Mouse (Mus musculus) B cell, adult 2 months (primary cell): ENCODE data around the gene Slamf6.

Experiments
- DNase-seq, 2 experiments: peaks; one replicate each; pipeline ENCODE4 v3.0.0; 2022

Slamf6 gene

DNA sequence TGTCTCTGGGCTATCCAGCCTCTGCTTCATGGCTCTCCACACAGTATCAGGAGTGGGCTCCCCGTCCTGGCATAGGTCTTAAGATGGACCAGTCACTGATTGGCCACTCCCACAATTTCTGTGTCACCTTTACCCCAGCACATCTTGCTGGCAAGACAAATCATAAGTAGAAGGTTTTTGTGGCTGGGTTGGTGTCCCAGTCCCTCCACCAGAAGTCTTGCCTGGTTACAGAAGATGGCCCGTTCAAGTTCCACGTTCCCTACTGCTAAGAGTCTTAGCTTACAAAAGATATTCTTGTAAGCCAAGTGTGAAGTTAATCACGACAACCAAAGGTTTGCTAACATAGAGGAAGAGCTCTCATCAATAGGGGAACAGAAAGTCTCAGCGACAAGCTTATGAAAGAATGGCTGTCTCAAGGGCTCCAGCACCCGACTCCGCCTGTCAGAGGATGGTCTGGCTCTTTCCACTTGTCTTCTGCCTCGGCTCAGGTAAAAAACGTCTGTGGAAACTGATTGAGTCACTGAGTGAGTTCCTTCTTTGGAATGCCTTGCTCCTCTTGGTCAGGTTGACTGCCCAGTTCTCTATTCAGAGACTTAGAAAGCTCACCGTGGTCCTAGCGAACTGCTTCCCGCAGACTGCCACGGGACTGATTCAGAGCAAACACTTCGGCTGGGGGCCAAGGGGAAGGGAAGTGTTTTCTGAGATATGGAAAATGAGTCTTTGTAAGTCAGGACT is at the start of gene Slamf6:
Gene Slamf6, plus strand, starts transcription at position 211 of the 735 bp plus-strand sequence.
- DNase-seq = peak; percentile 75

DNA sequence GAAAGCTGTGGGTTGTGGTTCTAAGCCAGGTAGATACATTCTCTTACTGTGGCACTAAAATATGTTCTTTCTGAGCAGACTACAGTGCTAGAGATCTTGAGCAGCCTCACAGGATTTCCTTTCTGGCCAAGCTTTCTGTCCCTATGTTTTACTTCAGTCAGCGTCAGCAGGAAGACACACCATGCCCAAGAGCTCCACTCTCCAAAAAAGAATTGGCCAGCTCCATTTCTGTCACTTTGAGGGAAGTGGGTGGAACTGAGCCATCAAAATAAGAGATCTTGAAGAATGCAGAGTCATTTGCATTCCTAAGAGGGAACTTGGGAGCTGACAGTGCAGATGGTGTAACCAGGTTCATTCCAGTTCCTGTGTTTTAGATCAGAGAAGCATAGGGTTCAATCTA is 30.3 kb upstream of the Slamf6 start:
- no peak for DNase-seq

DNA sequence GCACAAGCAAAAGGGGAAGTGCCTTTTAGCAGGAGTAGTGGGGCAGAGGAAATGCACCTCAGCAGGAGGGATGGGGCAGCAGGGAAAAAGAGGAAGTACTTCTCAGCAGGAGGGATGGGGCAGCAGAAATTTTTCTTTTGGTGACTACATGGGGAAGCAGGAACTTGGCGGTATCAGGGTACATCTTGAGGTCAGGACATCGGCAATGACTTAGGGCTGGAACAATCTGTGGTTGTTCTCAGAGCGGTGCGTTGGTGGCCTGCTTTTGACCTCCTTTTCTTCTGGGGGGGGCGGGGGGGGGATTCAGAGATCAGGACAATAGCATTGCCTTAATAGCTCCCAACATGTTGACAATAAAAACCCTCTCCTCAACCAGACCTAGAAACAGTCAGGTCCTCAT is 22.0 kb upstream of the Slamf6 start, which contains the start of gene Gm10521:
Gene Gm10521, plus strand, starts transcription at position 301 of the 400 bp plus-strand sequence.
- DNase-seq = peak; percentile 41 to 46

DNA sequence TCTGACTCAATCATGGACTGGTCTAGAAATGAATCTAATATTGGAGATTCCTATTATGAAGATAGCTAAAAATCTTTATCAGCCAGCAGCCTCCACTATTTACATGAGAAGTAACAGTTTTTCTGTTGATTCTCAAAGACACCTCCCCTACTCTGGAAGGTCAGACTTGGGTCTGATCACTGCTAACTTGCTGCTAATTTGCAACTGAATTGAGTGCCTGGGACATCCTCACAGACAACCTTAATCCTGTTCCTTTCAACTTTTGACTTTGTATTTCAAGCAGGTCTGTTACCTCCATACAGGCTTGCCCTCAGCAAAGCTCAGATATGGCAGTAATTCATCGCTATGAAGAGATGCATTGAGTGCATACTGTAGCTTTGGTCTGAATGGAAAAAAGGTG is 13.3 kb upstream of the Slamf6 start:
- DNase-seq = no peak

DNA sequence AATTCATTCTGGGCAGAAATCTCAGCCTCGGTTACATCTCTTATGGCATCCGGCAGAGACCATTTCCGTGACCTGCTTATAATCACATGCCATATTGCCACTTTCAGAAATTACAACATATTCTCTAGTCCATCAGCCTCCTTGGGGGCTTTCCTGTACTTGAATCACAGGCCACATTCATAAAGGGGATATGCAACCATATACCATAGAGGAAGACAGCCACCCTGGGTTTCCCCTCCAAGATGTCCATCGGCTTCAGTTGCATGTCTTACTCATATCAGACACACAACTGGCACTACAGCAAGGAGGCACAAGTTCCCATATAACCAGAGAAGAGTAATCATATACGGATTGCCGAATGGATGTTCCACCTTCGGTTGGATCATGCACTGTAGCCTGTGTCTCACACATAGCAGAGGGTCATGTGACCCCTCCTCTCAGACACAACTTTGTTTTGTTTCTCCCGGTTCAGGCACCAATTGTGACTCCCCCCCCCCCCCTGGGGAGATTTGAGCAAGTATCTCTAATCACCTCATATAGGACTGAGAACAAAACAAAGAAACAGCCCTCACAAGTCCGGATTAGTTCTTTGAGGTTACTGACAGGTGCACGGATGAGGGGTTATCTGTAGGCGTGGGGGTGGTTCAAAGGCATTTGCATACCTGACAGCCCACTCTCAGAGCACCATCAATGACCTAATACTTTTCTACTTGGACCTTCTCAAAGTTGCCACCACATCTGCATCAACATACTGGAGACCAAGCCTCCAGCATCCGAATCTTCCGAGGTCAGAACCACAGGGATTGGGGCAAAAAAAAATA is 1.5 kb upstream of the Slamf6 start:
- peak; percentile 72 to 76 for DNase-seq

DNA sequence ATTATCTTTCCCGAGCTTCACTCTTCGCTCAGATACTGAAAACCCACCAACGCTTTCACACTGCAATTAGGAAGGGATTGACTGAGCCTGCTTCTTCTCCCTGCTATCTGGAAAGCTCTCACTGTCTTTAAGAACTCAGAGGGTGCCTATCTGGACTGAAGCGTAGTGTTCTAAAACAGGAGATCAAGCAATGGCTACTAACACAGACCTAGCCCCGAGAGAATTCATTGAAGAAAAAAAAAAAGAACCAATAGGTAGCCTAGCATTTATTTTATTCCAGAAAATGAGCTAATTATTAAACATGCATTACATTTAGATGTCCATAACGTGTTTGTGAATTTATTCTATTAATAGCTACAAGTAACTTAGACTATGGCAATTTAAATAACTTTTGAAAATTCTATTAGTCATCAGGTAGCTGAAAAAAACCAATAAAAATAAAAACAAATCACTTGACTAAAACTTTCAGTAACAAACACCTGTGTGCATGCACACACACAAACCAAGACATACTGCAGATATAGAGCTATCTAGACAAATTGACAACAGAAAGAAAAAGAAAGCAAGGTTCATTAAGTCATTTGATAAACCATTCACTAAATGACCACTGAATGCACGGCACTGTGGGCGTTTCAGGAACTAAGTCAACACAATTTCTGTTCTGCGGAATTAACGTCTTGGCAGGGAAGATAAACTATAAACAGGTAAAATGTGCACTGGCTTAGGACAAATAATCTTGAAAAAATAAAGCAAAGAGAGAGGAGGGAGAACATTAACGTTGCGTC is 1.0 kb downstream of the Slamf6 start:
- DNase-seq = peak; percentile 19 to 21

DNA sequence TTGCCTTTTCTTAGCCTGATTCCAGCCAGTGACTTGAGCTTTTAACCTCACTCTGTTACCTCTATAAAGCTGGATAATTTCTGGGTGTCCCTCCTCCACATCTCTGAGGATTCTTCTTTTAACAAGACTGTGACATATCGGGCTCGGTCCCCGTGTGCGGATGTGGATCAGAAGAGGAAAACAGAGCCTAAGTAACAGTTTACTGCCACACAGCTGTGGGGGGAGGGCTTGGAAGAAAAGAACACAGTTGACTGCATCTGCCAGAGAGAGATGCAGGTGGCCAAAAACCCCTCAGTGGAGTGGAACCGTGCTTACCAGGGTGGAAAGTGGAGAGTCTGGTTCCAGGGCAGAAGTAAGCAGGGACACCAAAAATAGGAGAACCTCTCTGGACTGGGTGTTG is 1.9 kb downstream of the Slamf6 start:
- DNase-seq = peak; percentile 41 to 43

DNA sequence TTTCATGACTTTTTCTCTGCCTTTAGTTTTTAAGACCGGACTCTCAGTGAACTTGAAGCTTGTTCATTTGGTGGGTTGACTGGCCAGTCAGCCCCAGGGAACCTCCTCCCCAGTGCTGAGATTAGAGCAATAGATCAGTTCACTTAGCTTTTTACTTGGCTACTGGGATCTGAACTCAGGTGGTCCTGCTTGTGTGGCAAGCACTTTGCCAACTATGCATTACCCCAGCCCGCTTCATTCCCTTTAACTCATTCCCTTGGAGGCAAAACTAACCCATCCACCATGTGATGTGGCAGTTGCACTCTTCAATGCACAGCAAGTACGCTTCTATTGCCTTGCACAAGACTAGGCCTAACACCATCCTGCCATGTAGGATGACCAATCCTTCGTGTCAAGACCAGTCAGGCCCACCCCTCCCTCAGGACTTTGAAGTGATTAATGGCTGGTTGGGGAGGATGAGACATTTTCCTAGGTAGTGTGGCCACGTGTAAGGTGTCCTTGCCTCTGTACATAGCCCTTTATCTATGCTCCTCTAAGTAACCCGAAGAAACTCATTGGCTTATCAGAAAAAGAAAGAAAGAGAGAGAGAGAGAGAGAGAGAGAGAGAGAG is 2.7 kb downstream of the Slamf6 start:
- DNase-seq = peak in 1 of 2 experiments; percentile 15

DNA sequence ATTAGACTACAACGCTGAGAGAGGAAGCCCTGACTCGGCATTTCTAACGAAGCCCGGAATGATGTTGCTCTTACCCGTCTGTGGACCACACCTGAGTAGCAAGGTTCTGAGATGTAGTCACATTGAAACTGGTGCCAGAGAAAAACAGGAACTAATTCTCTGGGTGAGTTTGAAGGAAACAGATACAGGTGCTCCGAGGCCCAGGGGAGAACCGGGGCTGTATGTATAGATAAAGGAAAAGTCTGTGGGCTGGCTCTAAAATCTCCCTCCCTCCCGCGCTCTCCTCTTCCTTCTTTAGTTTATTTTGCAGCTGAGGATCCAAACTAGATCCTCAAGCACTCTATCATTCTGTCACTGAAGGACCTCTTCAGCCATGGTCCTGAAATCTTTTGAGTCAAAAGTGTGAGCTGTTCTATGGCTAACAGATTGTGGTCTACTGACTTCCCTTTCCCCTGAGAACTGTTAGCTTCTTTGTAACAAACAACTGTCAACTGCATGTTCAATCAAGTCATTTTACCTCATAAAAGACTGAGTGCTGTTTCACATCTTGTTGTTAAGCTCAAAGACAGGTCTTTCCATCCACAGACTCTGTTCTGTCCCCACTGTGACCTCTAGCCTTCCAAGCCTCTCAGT is 3.8 kb downstream of the Slamf6 start:
- DNase-seq = peak; percentile 76 to 80

DNA sequence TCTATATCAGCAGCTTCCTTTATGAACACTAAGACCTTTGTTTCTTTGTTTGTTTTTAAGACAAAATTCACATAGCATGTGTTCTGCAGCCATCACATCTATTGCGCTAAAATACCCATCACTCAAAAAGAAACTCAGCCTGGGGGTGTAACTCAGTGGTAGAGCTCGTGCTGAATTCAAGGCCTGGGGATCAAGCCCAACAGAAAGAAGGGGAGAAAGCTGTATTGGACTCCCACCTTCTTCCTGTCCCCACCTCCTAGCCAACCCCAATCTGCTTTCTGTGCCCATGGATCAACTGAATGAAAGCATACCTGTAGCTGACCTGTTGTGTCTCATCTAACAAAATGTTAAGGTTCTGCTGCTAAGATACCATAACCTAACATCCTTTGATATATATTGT is 4.3 kb downstream of the Slamf6 start:
- no peak for DNase-seq

DNA sequence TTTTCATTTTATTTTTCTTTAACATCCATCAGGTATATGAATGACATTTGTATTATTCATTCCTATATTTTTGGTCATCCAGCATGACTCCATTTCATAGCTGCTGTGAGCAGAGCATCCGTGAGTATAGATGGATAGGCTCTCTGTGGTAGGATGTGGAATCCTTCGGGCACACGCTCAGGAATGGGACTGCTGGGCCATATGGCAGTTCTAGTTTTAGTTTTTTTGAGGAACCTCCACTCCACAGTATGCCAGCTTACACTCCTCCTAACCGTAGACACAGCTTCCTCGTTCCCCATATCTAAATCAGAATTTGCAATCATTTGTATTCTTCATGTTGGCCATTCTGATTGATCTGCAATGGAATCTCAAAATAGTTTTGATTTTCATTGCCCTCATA is 5.5 kb downstream of the Slamf6 start:
- no peak for DNase-seq

DNA sequence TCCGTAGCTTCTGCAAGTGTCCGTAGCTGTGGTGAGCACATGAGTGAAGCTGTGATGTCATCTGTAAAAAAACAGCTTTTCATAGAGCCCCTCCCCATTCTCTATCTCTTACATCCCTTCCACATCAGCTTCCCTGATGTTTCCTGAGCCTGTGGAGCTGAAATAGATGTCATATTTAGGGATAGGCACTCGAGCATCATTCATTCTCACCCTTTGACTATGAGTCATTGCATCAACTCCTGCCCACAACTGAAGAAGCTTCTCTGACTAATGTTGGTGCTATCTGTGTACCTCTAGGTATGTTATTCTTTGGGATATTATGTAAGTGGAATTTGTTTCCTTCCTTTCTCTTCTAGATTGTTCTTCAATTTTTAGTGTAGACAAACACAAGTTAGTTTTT is 7.6 kb downstream of the Slamf6 start:
- DNase-seq = no peak

DNA sequence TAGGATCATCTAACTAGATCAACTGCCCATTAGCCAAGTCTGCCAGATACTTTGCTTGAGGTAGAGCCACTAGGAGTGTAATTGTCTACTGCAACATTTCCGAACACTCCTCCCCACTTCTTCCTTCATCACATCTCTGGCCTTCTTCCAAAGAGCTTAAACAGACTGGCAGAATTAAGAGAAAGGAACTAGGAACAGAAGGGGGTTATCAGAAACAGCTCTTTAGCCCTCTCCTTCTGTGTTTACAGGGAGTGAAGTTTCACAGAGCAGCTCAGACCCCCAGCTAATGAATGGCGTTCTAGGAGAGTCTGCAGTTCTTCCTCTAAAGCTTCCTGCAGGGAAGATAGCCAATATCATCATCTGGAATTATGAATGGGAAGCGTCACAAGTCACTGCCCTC is 16.5 kb downstream of the Slamf6 start:
- DNase-seq = no peak

DNA sequence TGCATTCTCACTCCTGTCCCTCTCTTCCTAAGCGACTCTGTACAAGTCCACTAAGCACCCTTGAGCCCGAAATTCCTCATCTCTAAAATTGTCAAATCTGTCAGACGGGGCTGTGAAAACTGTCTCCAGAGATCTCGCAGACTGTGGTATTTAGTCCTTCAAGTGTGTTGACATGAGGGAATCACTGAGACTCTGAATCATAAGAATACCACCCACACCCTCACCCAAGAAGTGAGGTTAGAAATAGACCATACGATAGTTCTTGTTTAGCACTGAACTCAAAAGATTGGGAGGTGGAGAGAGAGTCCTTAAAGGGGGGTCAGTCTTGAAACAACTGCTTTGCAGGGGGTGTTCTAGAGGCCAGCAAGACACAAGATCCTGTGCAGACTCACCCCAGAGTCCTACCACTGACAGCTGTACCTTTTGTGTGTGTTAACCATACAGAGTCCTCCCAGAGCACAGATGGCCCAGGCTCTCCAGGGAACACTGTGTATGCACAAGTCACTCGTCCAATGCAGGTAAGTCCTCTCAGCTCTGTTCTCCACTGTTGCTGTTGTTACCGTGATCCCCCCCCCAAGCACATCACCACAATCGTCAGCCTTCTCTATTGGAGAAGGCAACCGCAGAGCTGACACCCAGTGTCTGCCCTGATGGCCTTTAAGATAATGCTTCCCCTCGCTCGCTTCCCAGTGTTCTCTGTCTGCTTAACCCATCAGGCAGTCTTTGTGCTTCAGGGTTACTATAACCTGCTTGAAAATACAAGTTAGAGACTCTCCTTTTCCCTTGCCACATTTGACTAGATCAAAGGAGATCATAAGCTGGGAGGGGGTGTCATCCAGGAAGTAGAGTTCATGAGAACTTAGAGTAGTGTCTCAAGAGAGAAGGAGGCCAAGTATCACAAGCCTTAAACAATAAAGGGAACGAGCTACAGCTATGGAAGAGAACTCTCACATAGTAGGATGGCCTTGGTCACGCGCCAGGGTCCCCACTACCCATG is 21.9 kb downstream of the Slamf6 start:
- DNase-seq = no peak

DNA sequence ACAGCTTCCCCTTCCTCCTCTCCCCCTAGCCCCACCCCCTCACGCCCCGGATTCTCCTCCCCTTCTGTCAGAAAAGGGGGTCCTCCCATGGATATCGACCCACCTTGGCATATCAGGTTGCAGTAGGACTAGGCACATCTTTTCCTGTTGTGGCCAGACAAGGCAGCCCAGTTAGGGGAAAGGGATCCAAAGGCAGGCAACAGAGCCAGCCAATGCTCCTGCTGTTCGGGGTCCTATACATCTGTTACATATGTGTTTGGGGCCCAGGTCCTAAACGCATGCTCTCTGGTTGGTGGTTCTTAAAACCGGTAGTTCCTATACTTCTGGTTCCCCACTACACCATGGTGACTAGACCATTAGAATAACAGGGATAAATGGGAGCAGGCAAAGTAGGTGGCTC is 23.3 kb downstream of the Slamf6 start:
- no peak for DNase-seq

DNA sequence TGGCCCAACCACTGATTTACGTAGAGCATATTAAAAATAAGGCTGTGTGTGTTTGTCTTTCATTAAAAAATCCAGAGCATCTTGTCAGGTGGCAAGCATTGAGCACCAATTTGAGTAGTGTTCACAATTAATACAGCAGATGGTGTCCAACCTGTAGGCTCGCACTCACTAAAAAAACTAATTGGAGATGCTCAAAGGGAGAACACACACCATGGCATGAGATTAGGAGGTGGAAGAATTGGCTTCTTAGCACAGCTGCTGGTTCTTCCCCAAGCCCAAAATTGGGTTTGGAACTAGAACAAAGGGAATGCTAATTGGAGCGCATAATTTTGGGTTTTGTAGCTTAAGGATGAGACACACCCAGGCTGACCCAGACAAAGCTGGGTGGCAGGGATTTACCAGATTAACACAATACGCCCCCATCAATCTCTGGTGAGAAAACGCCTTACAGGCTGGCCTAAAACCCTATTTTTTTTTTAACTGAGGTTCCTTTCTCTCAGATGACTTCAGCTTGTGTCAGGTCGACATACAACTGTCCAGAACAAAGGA is 29.2 kb downstream of the Slamf6 start:
- DNase-seq = no peak

DNA sequence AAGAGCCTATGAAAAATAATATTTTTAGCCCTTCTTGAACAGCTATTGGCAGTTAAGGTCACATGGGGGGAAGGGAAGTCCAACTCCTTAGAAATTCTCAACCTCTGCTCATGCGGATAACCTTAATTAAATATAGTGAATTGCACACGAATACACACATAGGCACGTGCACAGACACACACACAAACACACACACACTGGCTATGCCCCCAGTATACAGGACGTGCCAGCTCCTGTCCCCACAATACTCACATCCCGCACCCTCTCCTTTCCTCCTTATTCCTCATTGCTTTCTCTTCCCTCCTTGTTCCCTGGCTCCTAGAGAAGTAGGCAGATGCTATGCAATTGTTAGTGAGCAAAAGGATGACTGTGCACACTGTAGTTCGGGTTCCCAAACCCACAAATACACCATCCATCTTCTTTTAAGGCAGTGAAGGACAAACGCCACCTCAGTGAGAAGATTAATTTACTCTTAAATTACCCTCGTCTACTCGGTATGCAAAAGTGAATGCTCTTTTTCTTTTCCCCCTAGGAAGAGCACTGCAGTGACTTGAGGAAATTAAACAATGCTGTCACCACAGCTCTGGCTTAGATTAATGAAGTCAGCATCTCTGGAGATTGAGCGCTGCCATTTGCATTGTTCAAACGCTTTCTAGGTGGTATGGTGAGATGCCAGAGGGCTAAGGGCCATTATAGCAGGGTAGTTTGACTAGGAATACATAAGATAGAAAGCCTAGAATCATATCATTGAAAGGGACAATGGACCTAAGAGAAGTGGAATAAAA is 31.0 kb downstream of the Slamf6 start:
- DNase-seq = no peak

DNA sequence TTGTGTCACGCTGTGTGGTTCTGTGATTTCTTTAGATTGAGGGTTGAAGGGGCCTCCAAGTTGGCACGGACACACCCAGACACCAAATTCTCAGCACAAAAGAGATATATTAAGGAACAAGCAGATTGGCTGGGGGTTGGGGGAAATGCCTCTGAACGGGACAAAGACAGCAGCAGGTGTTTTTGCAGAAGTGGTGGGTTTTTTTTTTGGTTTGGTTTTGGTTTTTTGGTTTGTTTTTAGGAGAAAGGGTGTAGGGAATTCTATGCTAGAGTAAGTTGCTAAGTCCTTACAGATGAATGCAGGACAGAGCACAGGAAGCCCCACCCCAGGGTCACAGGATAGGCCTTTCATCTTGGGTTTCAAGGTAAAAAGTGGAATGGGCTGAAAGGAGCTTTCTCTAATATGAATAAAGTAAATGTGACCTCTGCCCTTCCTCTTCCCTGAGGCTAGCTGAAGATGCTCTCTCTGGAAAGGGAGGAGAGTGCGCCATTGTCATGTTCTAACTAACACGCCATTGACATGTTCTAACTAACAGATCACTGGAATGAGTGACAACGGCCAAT is 31.7 kb downstream of the Slamf6 start:
- DNase-seq = peak; percentile 25 to 36

DNA sequence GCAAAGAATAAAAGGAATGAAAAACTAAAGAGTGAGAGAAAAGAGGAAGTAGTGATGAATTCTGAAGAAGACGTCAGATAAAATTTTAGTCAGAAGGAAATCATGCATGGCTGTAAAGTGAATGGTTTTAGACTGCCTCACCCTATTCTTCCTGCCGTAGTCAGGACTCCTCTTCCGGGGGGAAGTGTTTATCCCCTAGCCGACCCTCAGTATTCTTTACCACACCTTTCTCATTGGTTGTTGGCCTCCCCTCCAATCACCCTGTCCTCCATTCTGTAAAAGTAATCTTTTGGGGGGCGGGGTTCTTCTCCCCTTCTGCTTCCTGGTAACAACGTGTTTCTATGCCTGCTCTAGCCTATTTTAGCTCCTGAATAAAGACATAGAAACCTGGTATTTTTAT is 37.8 kb downstream of the Slamf6 start:
- DNase-seq = peak; percentile 64 to 70

DNA sequence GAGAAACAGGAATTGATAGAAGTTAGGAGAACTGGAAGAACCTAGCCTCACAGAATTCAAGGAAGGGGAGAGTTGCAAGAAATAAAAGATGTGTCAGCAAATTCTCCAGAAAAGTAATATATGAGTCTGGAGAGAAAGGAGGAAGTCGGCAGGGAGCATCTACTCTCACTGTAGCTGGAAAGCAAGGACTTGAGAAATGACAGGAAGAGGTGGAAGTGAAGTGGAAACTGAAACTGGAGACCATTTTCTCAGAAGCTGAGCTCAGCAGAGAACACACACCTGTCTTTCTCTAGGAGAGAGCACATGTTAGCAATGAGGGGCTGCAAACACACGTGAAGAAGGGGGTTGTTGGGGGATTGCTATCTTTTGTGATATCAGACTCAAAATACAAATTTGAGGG is 40.1 kb downstream of the Slamf6 start:
- DNase-seq = peak in 1 of 2 experiments; percentile 26
